In genomic region chr16:64711816-64712215, GRCm38 (mm10) we compare ENCODE assay signal across 9 mouse cellular contexts. TPM values are rescaled to one million over a fixed set of nuclear protein-coding genes. Genes with fewer than 3 reads are reported as not detected.
DNase-seq lines count a peak whose midpoint lies in the region; ATAC-seq and TF ChIP-seq lines count a peak whose summit lies in the region.
"Had no signal": no experiment of that assay in that cellular context is flagged by ENCODE, and none has a peak within 500 bp of the region (broad histone marks: within the 10 kb centered on the region; RNA-seq: fewer than 3 reads in every experiment).

No protein-coding gene starts in this region.

- intact Hi-C loops in heart, postnatal 10 days (cut with DNase I), result no loop called here

- no peaks in the 10 kb centered on the region for H3K36me3 ChIP-seq in heart, embryonic 12.5 days
- no peaks in the 10 kb centered on the region for H3K36me3 ChIP-seq in intestine, postnatal 0 days (ENCODE audit: control insufficient read depth, insufficient read depth)

- no peak for TF ChIP-seq CTCF in intestine, postnatal 0 days (IDR thresholded peaks at IDR 0.05; ENCODE audit: low read depth)

- no peak overlapping the region for H3K4me2 ChIP-seq in heart, embryonic 12.5 days
- no peak overlapping the region for H3K4me2 ChIP-seq in intestine, postnatal 0 days (replicated peaks; ENCODE audit: low read depth)

- H3K9me3 ChIP-seq in heart, embryonic 12.5 days (replicated peaks), result no peaks in the 10 kb centered on the region
- no peaks in the 10 kb centered on the region for H3K9me3 ChIP-seq in intestine, postnatal 0 days (ENCODE audit: control insufficient read depth)

- no peaks in the 10 kb centered on the region for H3K27me3 ChIP-seq in heart, embryonic 12.5 days (replicated peaks)
- H3K27me3 ChIP-seq in intestine, postnatal 0 days (replicated peaks; ENCODE audit: control insufficient read depth, insufficient read depth, low read length), result no peaks in the 10 kb centered on the region
- H3K27me3 ChIP-seq: CH12.LX had no signal

- no peak overlapping the region for H3K4me3 ChIP-seq in heart, embryonic 12.5 days
- H3K4me3 ChIP-seq in intestine, postnatal 0 days (ENCODE audit: low read depth, low read length), result no peak overlapping the region

- H3K9ac ChIP-seq in heart, embryonic 12.5 days, result no peak overlapping the region
- H3K9ac ChIP-seq in intestine, postnatal 0 days (ENCODE audit: low read depth, low read length), result no peak overlapping the region

- H3K27ac ChIP-seq in heart, embryonic 12.5 days (ENCODE audit: poor library complexity, severe bottlenecking), result no peak overlapping the region
- no peak overlapping the region for H3K27ac ChIP-seq in intestine, postnatal 0 days (ENCODE audit: low read depth, low read length)

- no peaks in the 10 kb centered on the region for H3K4me1 ChIP-seq in heart, embryonic 12.5 days (replicated peaks)
- H3K4me1 ChIP-seq in intestine, postnatal 0 days (replicated peaks; ENCODE audit: control insufficient read depth, insufficient read depth, low read length), result no peaks in the 10 kb centered on the region

- WGBS in heart, embryonic 12.5 days, result 64% methylated on average over 6 of the region's 6 CpGs
- WGBS in intestine, postnatal 0 days, result 59% methylated on average over 6 of the region's 6 CpGs

- peak; percentile 17 to 36 for DNase-seq in heart, postnatal 10 days
- peak; percentile 81 for DNase-seq in cerebellum, adult 11-12 months
- DNase-seq in gastrocnemius, postnatal 4 days (ENCODE audit: low spot score in 2 of 2), result peak; percentile 33 to 67
- peak; percentile 2 for DNase-seq in lung, postnatal 36 days
- no peak for DNase-seq in embryo, embryonic 9.5 days (ENCODE audit: extremely low spot score)
- no peak for DNase-seq in adrenal gland, adult 2 months

- ATAC-seq in heart, embryonic 12.5 days (ENCODE audit: insufficient number of reproducible peaks, low FRiP score), result no peak
- ATAC-seq in intestine, postnatal 0 days, result no peak

RNA-seq across cellular contexts. Expression of gene 4930453N24Rik, which starts 59.1 kb away (rescaled TPM):
- total RNA-seq in heart, postnatal 10 days (2021), result 10 to 100 TPM; 27.1 to 31.0 TPM
- 17.0 and 17.2 TPM in 2 replicates for polyA plus RNA-seq in heart, embryonic 12.5 days (2016; fragmentation: Nextera tagmentation; extraction: Ambion mirVana)
- total RNA-seq in gastrocnemius, postnatal 4 days (2021), result 10 to 100 TPM; 22.1 to 26.9 TPM
- total RNA-seq in adrenal gland, adult 2 months (2021), result 10 to 100 TPM; 29.8 to 39.6 TPM
- 7.6 and 8.5 TPM in 2 replicates for polyA plus RNA-seq in adrenal gland, adult 2 months (2012; rRNA removed)
- polyA plus RNA-seq in intestine, postnatal 0 days (2015; fragmentation: Nextera tagmentation; extraction: Ambion mirVana), result 13.7 and 15.1 TPM in 2 replicates

Comparison
In these comparisons a context has a peak if more than half of its experiments do, and no peak if none do; other contexts are left out.
1. DNase-seq: peak in heart, postnatal 10 days (2 of 2), cerebellum, adult 11-12 months (single experiment), gastrocnemius, postnatal 4 days (2 of 2) and lung, postnatal 36 days (single experiment); none in embryo, embryonic 9.5 days (single experiment) and adrenal gland, adult 2 months (single experiment).